Mouse (Mus musculus) forebrain, postnatal 0 days (tissue): ENCODE measurements around the gene Gm436. TPM values are rescaled to one million over a fixed set of nuclear protein-coding genes. Genes with fewer than 3 reads are reported as not detected.

ENCODE experiments used
- ATAC-seq: fragments of 200-750 bp; cut with Nextera tagmentation; 2 replicates; pipeline ENCODE4 v1.8.0; 2017; ENCODE audit warnings: mild to moderate bottlenecking, moderate library complexity
- DNase-seq: peaks from one replicate; pipeline ENCODE4 v3.0.0-alpha.2; 2015
- H3K27ac ChIP-seq: fragments of 300-500 bp; sonication (generic); 2 replicates; pipeline ENCODE4 v1.5.1; 2014; ENCODE audit warnings: low read depth, mild to moderate bottlenecking, antibody characterized with exemption, low read length, moderate library complexity, mixed read lengths
- H3K27me3 ChIP-seq: fragments of 300-500 bp; sonication (generic); 2 replicates; pipeline ENCODE4 v1.6.1; 2014; ENCODE audit warnings: mild to moderate bottlenecking, low read length, mixed read lengths; ENCODE audit not compliant: insufficient read depth
- H3K36me3 ChIP-seq: fragments of 300-500 bp; sonication (generic); 2 replicates; pipeline ENCODE4 v1.6.1; 2014; ENCODE audit warnings: mild to moderate bottlenecking, moderate library complexity; ENCODE audit not compliant: insufficient read depth
- H3K4me1 ChIP-seq: fragments of 300-500 bp; sonication (generic); 2 replicates; pipeline ENCODE4 v1.6.1; 2014; ENCODE audit warnings: antibody characterized with exemption; ENCODE audit not compliant: insufficient read depth
- H3K4me2 ChIP-seq: fragments of 300-500 bp; sonication (generic); 2 replicates; pipeline ENCODE4 v1.6.1; 2014; ENCODE audit warnings: low read depth, mild to moderate bottlenecking, moderate library complexity
- H3K4me3 ChIP-seq: fragments of 300-500 bp; sonication (generic); 2 replicates; pipeline ENCODE4 v1.5.1; 2014; ENCODE audit warnings: low read depth, low read length, mixed read lengths
- H3K9ac ChIP-seq: fragments of 300-500 bp; sonication (generic); 2 replicates; pipeline ENCODE4 v1.6.1; 2014; ENCODE audit warnings: mild to moderate bottlenecking
- H3K9me3 ChIP-seq: fragments of 300-500 bp; sonication (generic); 2 replicates; pipeline ENCODE4 v1.6.1; 2016; ENCODE audit warnings: low read length
- CTCF ChIP-seq: sonication (generic); IDR thresholded peaks from 2 replicates; pipeline ENCODE4 v1.5.1; 2016; ENCODE audit warnings: antibody characterized with exemption, control low read depth, low read depth
- WGBS: fragments of 180-500 bp; shearing (Covaris S2); extraction: QIAGEN DNeasy Blood & Tissue Kit; methylation state at CpG from one replicate; pipeline ENCODE4 v1.1.7; 2014; 5-methylcytosine and 5-hydroxymethylcytosine counted together
- polyA plus RNA-seq: library from polyadenylated mRNA; unstranded; fragments of >200 nt; fragmentation: Nextera tagmentation; extraction: Ambion mirVana; gene quantifications from 2 replicates; pipeline ENCODE4 v1.2.1, GENCODE M21; 2015
- total RNA-seq: library from RNA; depleted of rRNA; stranded (reverse); fragments of >200 nt; gene quantifications from 2 replicates; pipeline ENCODE4 v1.2.3, GENCODE M21; 2014; rRNA removed

Gm436 gene
- total RNA-seq (not detected in 2 replicates), polyA plus RNA-seq (not detected in 2 replicates)

DNA sequence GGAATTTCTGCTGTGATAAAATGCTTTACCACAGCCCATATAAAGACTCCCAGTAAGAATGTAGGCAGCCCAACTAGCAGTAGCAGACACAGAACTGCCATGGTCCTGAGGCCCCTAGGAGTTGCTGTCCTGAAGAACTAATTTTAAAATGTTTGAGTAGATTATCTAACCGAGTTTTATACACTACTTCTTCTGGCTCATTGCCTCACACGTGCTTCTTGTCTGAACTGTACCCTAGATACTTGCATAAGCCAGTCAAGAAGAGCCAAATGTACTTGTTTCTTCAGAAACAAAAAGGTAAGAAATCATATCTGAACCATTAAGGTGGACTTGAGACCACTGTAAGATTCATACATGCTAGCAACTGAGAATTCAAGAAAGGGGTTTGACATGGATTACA is at the start of gene Gm436:
Gene Gm436, minus strand, starts transcription at position 101 of the 400 bp plus-strand sequence.
- H3K27me3 ChIP-seq, result no peaks in the 10 kb centered on the region
- H3K4me1 ChIP-seq, result no peaks in the 10 kb centered on the region
- no peak within 1 kb of the TSS for H3K27ac ChIP-seq
- no peak within 1 kb of the TSS for H3K4me3 ChIP-seq
- 55% methylated on average over 2 of the region's 2 CpGs for WGBS
- DNase-seq, result no peak
- ATAC-seq, result no peak
- no peak within 1 kb of the TSS for H3K4me2 ChIP-seq
- no peak within 1 kb of the TSS for H3K9ac ChIP-seq
- no peaks in the 10 kb centered on the region for H3K36me3 ChIP-seq
- 0 out of 2 replicates have a peak, but pooled peaks cover 8% of the 10 kb centered on the region for H3K9me3 ChIP-seq
- TF ChIP-seq CTCF, result no peak

- H3K4me3 ChIP-seq, result no peak within 1 kb of the TSS
- H3K4me2 ChIP-seq, result no peak within 1 kb of the TSS
- no peak for ATAC-seq
- H3K4me1 ChIP-seq, result no peaks in the 10 kb centered on the region
- no peak for DNase-seq
- H3K9me3 ChIP-seq, result peaks cover 7% of the 10 kb centered on the region; the same call in 1 of the 2 replicates
- TF ChIP-seq CTCF, result no peak
- no peak within 1 kb of the TSS for H3K27ac ChIP-seq
- 79% methylated on average over 1 of the region's 1 CpGs for WGBS
- no peak within 1 kb of the TSS for H3K9ac ChIP-seq
- H3K27me3 ChIP-seq, result no peaks in the 10 kb centered on the region
- H3K36me3 ChIP-seq, result no peaks in the 10 kb centered on the region
Measured at GRCm38 (mm10) chr4:144721304-144721703, 35.1 kb upstream of the Gm436 start, which contains the start of gene Gm13178. TSS of gene Gm13178 (minus strand) at chr4:144721404.

DNA sequence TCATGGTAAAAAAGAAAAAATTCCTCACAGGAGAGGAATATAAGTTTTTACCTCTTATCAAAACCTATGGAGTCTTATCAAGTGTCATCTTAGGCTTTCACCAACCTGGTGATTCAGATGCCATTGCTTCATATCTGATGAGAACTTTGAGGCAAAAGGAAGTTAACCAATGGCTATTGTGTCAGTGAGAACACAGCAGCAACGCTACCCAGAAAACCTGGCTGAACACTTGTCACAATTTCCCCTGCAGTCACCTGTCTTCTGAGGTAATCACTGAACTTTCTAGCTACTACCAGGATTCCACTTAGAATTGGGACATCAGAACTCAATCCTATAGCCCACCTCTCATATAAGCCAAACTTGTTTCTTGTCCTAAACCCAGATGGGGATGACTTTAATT is 33.5 kb upstream of the Gm436 start:
- H3K27me3 ChIP-seq, result no peaks in the 10 kb centered on the region
- 78% methylated on average over 1 of the region's 1 CpGs for WGBS
- H3K4me3 ChIP-seq, result no peak overlapping the region
- H3K9me3 ChIP-seq, result peaks cover 11% of the 10 kb centered on the region; the same call in 1 of the 2 replicates
- ATAC-seq (no peak), DNase-seq (no peak)
- TF ChIP-seq CTCF, result no peak
- no peak overlapping the region for H3K27ac ChIP-seq
- H3K9ac ChIP-seq, result no peak overlapping the region
- no peaks in the 10 kb centered on the region for H3K36me3 ChIP-seq
- no peaks in the 10 kb centered on the region for H3K4me1 ChIP-seq
- no peak overlapping the region for H3K4me2 ChIP-seq

GRCm38 (mm10) chr4:144718288-144718687 is 32.1 kb upstream of the Gm436 start:
- 92% methylated on average over 1 of the region's 1 CpGs for WGBS
- ATAC-seq (no peak), DNase-seq (no peak)
- TF ChIP-seq CTCF, result no peak
- H3K9me3 ChIP-seq, result peaks cover 11% of the 10 kb centered on the region; the same call in 1 of the 2 replicates
- H3K4me2 ChIP-seq, result no peak overlapping the region
- no peak overlapping the region for H3K9ac ChIP-seq
- H3K27me3 ChIP-seq, result no peaks in the 10 kb centered on the region
- H3K4me1 ChIP-seq, result no peaks in the 10 kb centered on the region
- no peak overlapping the region for H3K27ac ChIP-seq
- H3K4me3 ChIP-seq, result no peak overlapping the region
- H3K36me3 ChIP-seq, result no peaks in the 10 kb centered on the region

DNA sequence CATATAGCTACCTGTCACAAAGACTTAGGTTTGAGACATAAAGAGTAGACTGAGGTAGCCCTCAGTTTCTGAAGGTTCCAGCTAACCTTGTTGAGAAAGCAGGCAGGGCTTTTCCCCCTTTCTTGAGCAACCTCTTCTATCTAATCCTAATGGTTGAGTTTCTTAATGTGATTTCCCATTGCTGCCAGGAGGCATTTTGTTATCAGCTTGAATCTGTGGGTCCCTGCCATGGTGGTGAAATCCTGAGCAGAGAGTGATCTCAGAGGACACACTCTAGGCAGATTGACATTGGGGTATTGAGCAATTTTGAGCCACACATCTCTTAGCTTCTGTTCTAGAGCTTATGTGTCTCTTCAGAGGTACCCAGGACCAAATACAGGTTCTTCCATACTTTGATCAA is 47.9 kb downstream of the Gm436 start:
- Histone ChIP-seq H3K27ac (no peak overlapping the region), H3K4me3 (no peak overlapping the region), H3K9ac (no peak overlapping the region), H3K36me3 (no peaks in the 10 kb centered on the region), H3K4me2 (no peak overlapping the region), H3K4me1 (no peaks in the 10 kb centered on the region), H3K27me3 (no peaks in the 10 kb centered on the region), H3K9me3 (peaks cover 19% of the 10 kb centered on the region; the same call in 1 of the 2 replicates)
- TF ChIP-seq CTCF, result no peak
- ATAC-seq, result no peak
- DNase-seq, result no peak

Other genes with a start within 250 kb of the Gm436 start
- gene 1700012P22Rik, start 247.6 kb downstream of the Gm436 start, total RNA-seq, result not detected in 2 replicates
- not detected in 2 replicates for gene 1700012P22Rik, start 247.6 kb downstream of the Gm436 start, polyA plus RNA-seq
- not detected in 2 replicates for gene Gm9944, start 233.1 kb downstream of the Gm436 start, total RNA-seq
- gene Gm9944, start 233.1 kb downstream of the Gm436 start, polyA plus RNA-seq, result not detected in 2 replicates
- gene Aadacl3, start 222.6 kb downstream of the Gm436 start, total RNA-seq, result not detected in 2 replicates
- gene Aadacl3, start 222.6 kb downstream of the Gm436 start, polyA plus RNA-seq, result not detected in 2 replicates
- gene 9430007A20Rik, start 166.5 kb downstream of the Gm436 start, total RNA-seq, result not detected in 2 replicates
- gene 9430007A20Rik, start 166.5 kb downstream of the Gm436 start, polyA plus RNA-seq, result not detected in 2 replicates
- gene Gm13124, start 121.2 kb downstream of the Gm436 start, total RNA-seq, result not detected in 2 replicates
- not detected in 2 replicates for gene Gm13124, start 121.2 kb downstream of the Gm436 start, polyA plus RNA-seq
- not detected in 2 replicates for gene Aadacl4, start 72.7 kb downstream of the Gm436 start, total RNA-seq
- gene Aadacl4, start 72.7 kb downstream of the Gm436 start, polyA plus RNA-seq, result not detected in 2 replicates
- not detected in 2 replicates for gene Gm13178, start 35.0 kb upstream of the Gm436 start, total RNA-seq
- gene Gm13178, start 35.0 kb upstream of the Gm436 start, polyA plus RNA-seq, result not detected in 2 replicates
- gene Gm438, start 100.2 kb upstream of the Gm436 start, total RNA-seq, result not detected in 2 replicates
- not detected in 2 replicates for gene Gm438, start 100.2 kb upstream of the Gm436 start, polyA plus RNA-seq
- 13.6 and 17.5 TPM in 2 replicates for gene Dhrs3, start 206.5 kb upstream of the Gm436 start, total RNA-seq
- gene Dhrs3, start 206.5 kb upstream of the Gm436 start, polyA plus RNA-seq, result 23.0 and 26.2 TPM in 2 replicates